Mouse (Mus musculus) hindbrain, embryonic 16.5 days (tissue): ENCODE data around the gene Gpd1l. TPM values are rescaled to one million over a fixed set of nuclear protein-coding genes. Genes with fewer than 3 reads are reported as not detected.

ENCODE experiments used
- ATAC-seq: fragments of 200-750 bp; cut with Nextera tagmentation; 2 replicates; pipeline ENCODE4 v1.8.0; 2017; ENCODE audit warnings: moderate TSS enrichment, moderate library complexity
- H3K27ac ChIP-seq: fragments of 300-500 bp; sonication (generic); 2 replicates; pipeline ENCODE4 v1.5.1; 2014; ENCODE audit warnings: low read depth, mild to moderate bottlenecking, control low read depth, low read length, moderate library complexity
- H3K27me3 ChIP-seq: fragments of 300-500 bp; sonication (generic); replicated peaks from 2 replicates; pipeline ENCODE4 v1.6.1; 2014; ENCODE audit warnings: low read length; ENCODE audit not compliant: control insufficient read depth, insufficient read depth
- H3K36me3 ChIP-seq: fragments of 300-500 bp; sonication (generic); 2 replicates; pipeline ENCODE4 v1.6.1; 2014; ENCODE audit warnings: mild to moderate bottlenecking, low read length, moderate library complexity, mixed read lengths; ENCODE audit not compliant: control insufficient read depth, insufficient read depth
- H3K4me1 ChIP-seq: fragments of 300-500 bp; sonication (generic); 2 replicates; pipeline ENCODE4 v1.6.1; 2014; ENCODE audit warnings: low read depth, low read length; ENCODE audit not compliant: control insufficient read depth, insufficient read depth
- H3K4me2 ChIP-seq: fragments of 300-500 bp; sonication (generic); 2 replicates; pipeline ENCODE4 v1.6.1; 2014; ENCODE audit warnings: mild to moderate bottlenecking, low read length, control low read depth, moderate library complexity
- H3K4me3 ChIP-seq: fragments of 300-500 bp; sonication (generic); 2 replicates; pipeline ENCODE4 v1.5.1; 2014; ENCODE audit warnings: mild to moderate bottlenecking, low read length, control low read depth, moderate library complexity
- H3K9ac ChIP-seq: fragments of 300-500 bp; sonication (generic); 2 replicates; pipeline ENCODE4 v1.6.1; 2014; ENCODE audit warnings: low read depth, mild to moderate bottlenecking, control low read depth, low read length, moderate library complexity
- H3K9me3 ChIP-seq: fragments of 300-500 bp; sonication (generic); 2 replicates; pipeline ENCODE4 v1.6.1; 2014; ENCODE audit warnings: mild to moderate bottlenecking, low read length, moderate library complexity; ENCODE audit not compliant: control insufficient read depth
- WGBS: fragments of 180-500 bp; shearing (Covaris S2); extraction: QIAGEN DNeasy Blood & Tissue Kit; methylation state at CpG from one replicate; pipeline ENCODE4 v1.1.7; 2014; 5-methylcytosine and 5-hydroxymethylcytosine counted together
- polyA plus RNA-seq: library from polyadenylated mRNA; unstranded; fragments of >200 nt; fragmentation: Nextera tagmentation; extraction: Ambion mirVana; gene quantifications from 2 replicates; pipeline ENCODE4 v1.2.1, GENCODE M21; 2015

The Gpd1l gene
- polyA plus RNA-seq, 1 experiment from 2014 or later: 41.4 TPM

- Histone ChIP-seq H3K9ac (no peak overlapping the region), H3K27me3 (no peaks in the 10 kb centered on the region), H3K27ac (no peak overlapping the region), H3K4me1 (peaks cover 6% of the 10 kb centered on the region), H3K36me3 (no peaks in the 10 kb centered on the region), H3K4me3 (peak overlapping the region; percentile 83), H3K9me3 (no peaks in the 10 kb centered on the region), H3K4me2 (peak overlapping the region; percentile 82)
- WGBS: 70% methylated on average over 11 of the region's 11 CpGs
- ATAC-seq: no peak
Measured at GRCm38 (mm10) chr9:114934231-114934630, 444 bp upstream of the Gpd1l start.

DNA sequence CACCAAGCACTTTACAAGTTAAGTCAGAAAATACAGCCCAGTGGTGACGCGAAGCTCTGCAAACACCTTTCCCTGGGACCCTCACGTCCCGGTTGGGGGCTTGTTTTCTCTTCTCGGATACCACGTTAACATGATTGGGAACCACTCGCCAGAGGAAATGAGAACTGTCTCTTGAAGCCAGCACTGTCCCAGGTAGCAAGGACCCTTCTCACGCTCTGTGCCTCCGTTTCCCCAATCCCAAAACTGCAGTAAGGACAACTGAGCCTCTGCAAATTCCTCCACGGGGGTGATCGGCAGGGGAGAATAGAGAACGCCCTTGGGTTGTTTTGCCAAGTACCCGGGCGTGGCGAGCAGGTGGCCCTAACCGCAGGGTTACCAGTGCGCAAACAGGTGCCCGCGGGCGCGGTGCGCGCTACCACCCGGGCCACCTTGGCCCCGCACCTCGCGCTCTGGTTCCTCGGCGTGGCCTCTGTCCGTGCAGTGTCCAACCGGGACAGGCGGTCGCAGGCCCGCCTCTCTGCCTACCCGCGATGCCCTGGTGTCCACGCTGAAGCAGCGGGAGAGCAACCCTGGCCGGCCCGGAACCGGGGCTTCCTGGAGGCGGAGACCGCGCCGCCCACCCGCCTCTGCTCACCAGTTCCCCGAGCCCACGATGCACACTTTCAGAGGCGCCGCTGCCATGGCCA, 607 bp downstream of the Gpd1l start:
- H3K4me1 ChIP-seq: peaks cover 6% of the 10 kb centered on the region
- peak; percentile 43; the same call in 1 of the 2 replicates for ATAC-seq
- H3K4me2 ChIP-seq: peak overlapping the region; percentile 82
- H3K9me3 ChIP-seq: no peaks in the 10 kb centered on the region
- H3K36me3 ChIP-seq: no peaks in the 10 kb centered on the region
- peak overlapping the region; percentile 88 for H3K9ac ChIP-seq
- no peaks in the 10 kb centered on the region for H3K27me3 ChIP-seq
- H3K27ac ChIP-seq: peak overlapping the region; percentile 72
- under 1% methylated on average over 50 of the region's 50 CpGs for WGBS
- H3K4me3 ChIP-seq: peak overlapping the region; percentile 83

GRCm38 (mm10) chr9:114932607-114933006, 1.2 kb downstream of the Gpd1l start:
- Histone ChIP-seq H3K27me3 (no peaks in the 10 kb centered on the region), H3K9ac (peak overlapping the region; percentile 88), H3K4me1 (peaks cover 6% of the 10 kb centered on the region), H3K4me2 (peak overlapping the region; percentile 82), H3K27ac (no peak overlapping the region), H3K9me3 (no peaks in the 10 kb centered on the region), H3K4me3 (peak overlapping the region; percentile 83), H3K36me3 (no peaks in the 10 kb centered on the region)
- WGBS: 20% methylated on average over 13 of the region's 13 CpGs
- ATAC-seq: no peak

- 53% methylated on average over 9 of the region's 9 CpGs for WGBS
- H3K4me3 ChIP-seq: no peak overlapping the region
- peak; percentile 66 for ATAC-seq
- no peaks in the 10 kb centered on the region for H3K27me3 ChIP-seq
- no peaks in the 10 kb centered on the region for H3K9me3 ChIP-seq
- H3K36me3 ChIP-seq: no peaks in the 10 kb centered on the region
- H3K4me1 ChIP-seq: peaks cover 6% of the 10 kb centered on the region
- no peak overlapping the region for H3K4me2 ChIP-seq
- H3K9ac ChIP-seq: no peak overlapping the region
- H3K27ac ChIP-seq: no peak overlapping the region; the same call in 1 of the 2 replicates
Measured at GRCm38 (mm10) chr9:114930464-114931090, 3.2 kb downstream of the Gpd1l start.

DNA sequence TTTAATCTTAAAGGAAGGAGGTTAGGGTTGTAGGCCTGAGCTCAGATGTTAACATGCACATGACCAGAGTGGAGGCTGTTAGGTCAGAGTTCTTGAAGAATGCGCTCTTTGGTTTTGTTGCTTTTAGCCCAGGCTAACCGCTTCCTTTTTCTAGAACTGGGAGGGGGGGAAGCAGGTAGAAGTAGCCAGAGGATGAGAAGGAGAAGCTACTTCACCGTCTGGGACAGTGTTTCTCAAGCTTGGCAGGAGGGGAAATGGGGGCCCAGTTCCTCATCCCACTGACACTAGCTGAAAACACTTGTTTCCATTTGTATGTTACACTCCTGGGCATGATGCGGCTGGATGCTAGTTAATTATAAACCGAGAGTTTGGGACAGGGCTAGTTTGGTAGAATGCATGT, 8.2 kb downstream of the Gpd1l start:
- Histone ChIP-seq H3K27me3 (no peaks in the 10 kb centered on the region), H3K4me1 (no peaks in the 10 kb centered on the region; the same call in 1 of the 2 replicates), H3K4me2 (no peak overlapping the region), H3K9ac (no peak overlapping the region), H3K9me3 (no peaks in the 10 kb centered on the region), H3K4me3 (no peak overlapping the region), H3K36me3 (no peaks in the 10 kb centered on the region), H3K27ac (no peak overlapping the region)
- no peak for ATAC-seq
- WGBS: 86% methylated on average over 5 of the region's 5 CpGs

- no peaks in the 10 kb centered on the region for H3K36me3 ChIP-seq
- H3K4me3 ChIP-seq: no peak overlapping the region
- ATAC-seq: no peak
- H3K4me1 ChIP-seq: no peaks in the 10 kb centered on the region; the same call in 1 of the 2 replicates
- no peak overlapping the region for H3K4me2 ChIP-seq
- 80% methylated on average over 10 of the region's 10 CpGs for WGBS
- H3K27ac ChIP-seq: no peak overlapping the region
- no peaks in the 10 kb centered on the region for H3K27me3 ChIP-seq
- no peak overlapping the region for H3K9ac ChIP-seq
- H3K9me3 ChIP-seq: no peaks in the 10 kb centered on the region
Measured at GRCm38 (mm10) chr9:114925039-114925438, 8.7 kb downstream of the Gpd1l start.

DNA sequence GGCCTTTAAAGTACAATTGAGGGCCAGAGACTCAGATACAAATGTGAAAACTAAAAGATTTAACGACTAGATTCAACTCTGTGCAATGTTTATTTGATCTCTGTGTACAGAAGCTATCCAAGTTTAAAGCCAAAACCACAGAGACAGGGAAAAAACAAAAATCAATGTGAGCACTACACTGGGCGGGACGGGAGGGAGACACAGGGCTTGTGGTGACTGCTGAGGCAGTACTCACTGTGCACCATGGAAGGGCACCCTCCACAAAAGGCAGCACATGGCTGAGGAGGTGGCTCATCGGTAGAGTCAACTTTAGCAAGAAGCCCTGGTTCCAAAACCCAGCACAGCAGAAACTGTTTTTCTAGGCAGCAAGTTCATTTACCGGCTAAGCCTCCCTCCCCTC, 9.3 kb downstream of the Gpd1l start:
- Histone ChIP-seq H3K9ac (no peak overlapping the region), H3K4me2 (no peak overlapping the region), H3K4me3 (no peak overlapping the region), H3K9me3 (no peaks in the 10 kb centered on the region), H3K36me3 (no peaks in the 10 kb centered on the region), H3K27ac (no peak overlapping the region), H3K4me1 (no peaks in the 10 kb centered on the region; the same call in 1 of the 2 replicates), H3K27me3 (no peaks in the 10 kb centered on the region)
- 57% methylated on average over 5 of the region's 5 CpGs for WGBS
- no peak for ATAC-seq

- Histone ChIP-seq H3K27ac (no peak overlapping the region), H3K4me2 (no peak overlapping the region), H3K36me3 (no peaks in the 10 kb centered on the region), H3K9me3 (no peaks in the 10 kb centered on the region), H3K27me3 (no peaks in the 10 kb centered on the region), H3K4me1 (no peaks in the 10 kb centered on the region; the same call in 1 of the 2 replicates), H3K9ac (no peak overlapping the region), H3K4me3 (no peak overlapping the region)
- no peak for ATAC-seq
- 48% methylated on average over 5 of the region's 5 CpGs for WGBS
Measured at GRCm38 (mm10) chr9:114922209-114922608, 11.6 kb downstream of the Gpd1l start.

DNA sequence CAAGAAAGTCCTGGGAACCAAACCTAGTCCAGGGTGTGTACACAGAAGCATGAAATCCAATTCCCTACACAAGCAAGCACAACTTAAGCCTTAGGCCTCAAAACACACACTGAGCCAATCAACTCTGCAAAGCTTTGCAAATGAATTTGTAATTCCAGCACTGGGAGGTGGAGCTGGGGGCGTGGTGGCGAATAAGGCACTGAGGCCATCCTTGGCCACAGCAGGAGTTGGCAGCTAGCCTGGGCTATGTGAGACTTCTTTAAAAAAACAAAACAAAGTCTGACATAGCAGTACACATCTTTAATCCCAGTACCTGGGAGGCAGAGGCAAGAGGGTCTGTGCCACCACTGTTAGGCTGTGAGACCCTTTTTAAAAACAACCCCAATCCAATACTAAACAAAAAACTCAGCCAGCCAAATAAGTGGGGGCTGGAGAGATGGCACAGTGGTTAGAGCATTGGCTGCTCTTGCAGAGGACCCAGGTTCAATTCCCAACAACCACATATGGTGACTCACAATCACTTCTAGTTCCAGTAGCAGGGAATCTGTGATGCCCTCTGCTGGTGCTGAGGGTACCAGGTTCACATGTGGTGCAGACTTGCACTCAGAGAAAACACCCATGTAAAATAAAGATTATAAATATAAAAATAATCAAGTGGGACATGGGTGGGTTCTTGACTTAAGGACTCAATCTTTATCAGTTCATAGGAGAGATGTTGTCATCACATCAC, 12.3 kb downstream of the Gpd1l start:
- Histone ChIP-seq H3K9me3 (no peaks in the 10 kb centered on the region), H3K27me3 (no peaks in the 10 kb centered on the region), H3K4me2 (no peak overlapping the region), H3K4me3 (no peak overlapping the region), H3K9ac (no peak overlapping the region), H3K4me1 (no peaks in the 10 kb centered on the region; the same call in 1 of the 2 replicates), H3K36me3 (peaks cover 4% of the 10 kb centered on the region; the same call in 1 of the 2 replicates), H3K27ac (no peak overlapping the region)
- ATAC-seq: no peak
- WGBS: 78% methylated on average over 2 of the region's 2 CpGs
